Mouse (Mus musculus): Measurements from ENCODE around the gene Agfg2.
"Not testable (repeated sequence)": the region's sequence is repeated elsewhere in the genome, so short reads cannot be mapped to it uniquely, and the experiment has no call there.

The Agfg2 gene

DNA sequence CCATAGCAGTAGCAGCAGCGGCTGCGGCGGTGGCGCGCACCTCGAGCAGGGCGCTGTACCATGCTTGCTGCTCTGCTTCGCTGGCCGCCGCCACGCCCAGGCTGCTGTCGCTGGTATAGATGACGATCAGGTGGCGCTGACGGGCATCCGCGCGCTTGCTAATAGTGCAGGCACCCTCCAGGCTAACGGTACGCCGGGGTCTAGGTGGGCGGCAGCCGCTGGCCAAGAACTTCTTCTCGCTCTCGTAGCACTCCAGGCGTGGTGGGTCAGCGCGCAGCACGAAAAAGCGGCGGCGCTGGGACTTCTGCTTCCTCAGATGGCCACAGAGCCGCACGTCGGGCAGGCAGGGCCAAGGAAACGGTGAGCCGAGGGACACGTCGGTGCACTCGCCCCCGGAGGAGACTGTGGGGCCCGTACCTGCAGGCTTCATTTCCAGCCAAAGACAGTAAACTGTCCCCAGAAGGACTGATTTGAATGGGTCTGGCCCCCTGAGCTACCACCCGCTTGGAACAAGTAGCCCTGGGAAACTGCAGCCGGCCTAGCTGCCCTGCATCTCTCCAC lies 39.4 kb downstream of the Agfg2 start:
- DNase-seq (ENCODE audit: low spot score) = no peak

DNA sequence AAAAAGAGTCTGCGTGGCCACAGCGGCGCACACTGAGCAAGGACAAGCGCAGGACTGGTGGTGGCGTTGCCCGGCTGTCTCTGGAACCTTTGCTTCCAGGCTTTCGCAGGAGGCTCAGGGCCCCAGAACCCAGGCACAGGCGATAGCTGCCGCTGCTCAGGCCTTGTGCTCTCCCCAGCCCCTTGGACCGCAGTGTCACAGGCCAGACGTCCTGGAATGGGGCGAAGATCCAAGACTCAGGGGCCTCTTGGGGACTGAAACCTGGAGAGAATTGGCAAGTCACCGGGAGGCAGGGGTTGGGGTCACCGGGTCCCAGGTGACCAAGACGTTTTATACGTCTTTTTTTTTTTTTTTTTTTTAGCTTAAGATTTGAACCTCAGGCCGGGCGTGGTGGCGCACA lies 40.0 kb downstream of the Agfg2 start:
- no peak for DNase-seq (ENCODE audit: low spot score)

DNA sequence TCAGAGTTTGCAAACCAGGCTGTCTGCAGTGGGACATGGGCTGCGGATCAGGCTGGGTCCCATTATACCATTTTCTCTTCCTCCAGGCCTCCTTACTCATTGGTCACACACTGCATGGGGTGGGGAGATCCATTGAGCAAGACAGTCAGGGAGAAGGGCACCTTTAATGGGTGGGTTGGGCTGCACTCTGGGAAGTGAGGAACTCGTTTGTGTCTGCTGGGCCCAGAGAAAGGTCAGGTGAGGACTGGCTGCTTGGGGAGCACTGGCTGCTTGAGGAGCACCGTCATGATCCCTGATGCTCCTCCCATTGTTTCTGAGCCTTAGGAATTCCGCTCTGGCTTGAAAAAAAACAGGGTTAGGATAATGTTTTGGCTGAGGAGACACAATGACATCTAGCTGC lies 41.6 kb downstream of the Agfg2 start:
- no peak for DNase-seq (ENCODE audit: low spot score)

- no peak for DNase-seq (ENCODE audit: low spot score)
These were observed 43.5 kb downstream of the Agfg2 start, which contains the start of gene Sap25 for GRCm38 (mm10) chr5:137641054-137641453. Sap25 (plus strand) TSS chr5:137641334.

- DNase-seq (ENCODE audit: low spot score) = no peak
These were observed 45.1 kb downstream of the Agfg2 start for GRCm38 (mm10) chr5:137639472-137639871.

GRCm38 (mm10) chr5:137633397-137634084 lies 51.0 kb downstream of the Agfg2 start:
- no peak for DNase-seq (ENCODE audit: low spot score)

GRCm38 (mm10) chr5:137631591-137631990 lies 52.9 kb downstream of the Agfg2 start:
- DNase-seq (ENCODE audit: low spot score) = no peak

DNA sequence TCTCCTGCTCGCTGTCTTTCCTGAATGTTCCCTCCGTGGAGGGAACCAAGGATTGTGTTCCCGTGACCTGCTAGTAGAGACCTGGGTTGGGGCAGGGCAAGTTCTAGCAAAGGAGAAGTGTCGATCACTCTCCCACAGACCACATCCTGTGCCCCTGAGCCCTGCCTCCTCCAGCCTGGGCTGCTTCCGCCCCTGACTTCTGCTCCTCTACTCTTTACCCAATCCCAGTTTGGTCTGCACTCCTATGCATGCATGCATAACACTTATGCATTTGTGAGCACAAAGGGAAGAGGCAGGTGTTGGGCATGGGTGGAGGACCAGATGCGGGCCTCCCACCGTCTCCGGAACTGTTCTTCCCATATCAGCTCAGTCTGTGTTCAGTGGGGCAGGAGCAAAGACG lies 53.4 kb downstream of the Agfg2 start:
- DNase-seq (ENCODE audit: low spot score) = no peak

DNA sequence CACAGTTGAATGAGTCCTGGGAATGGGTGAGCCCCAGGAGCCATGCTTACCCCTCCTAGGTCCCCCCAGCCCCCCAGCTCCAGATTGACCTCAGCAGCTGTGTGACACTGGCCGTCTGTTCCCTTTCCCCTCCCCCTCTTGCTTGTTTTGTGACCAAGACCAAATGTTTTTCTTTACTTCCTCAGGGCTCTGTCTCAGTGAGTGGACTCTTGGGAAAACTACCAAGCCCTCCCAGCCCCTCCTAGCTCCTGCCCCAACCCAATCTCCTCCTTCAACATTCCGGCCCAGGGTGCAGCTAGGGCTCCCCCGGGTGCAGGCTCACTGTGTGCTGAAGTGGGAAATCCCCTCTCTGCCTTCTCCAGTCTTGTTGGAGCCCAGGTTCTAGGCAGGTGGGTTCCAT lies 53.9 kb downstream of the Agfg2 start:
- no peak for DNase-seq (ENCODE audit: low spot score)

- DNase-seq (ENCODE audit: low spot score) = no peak
These were observed 54.5 kb downstream of the Agfg2 start for GRCm38 (mm10) chr5:137629906-137630545.

DNA sequence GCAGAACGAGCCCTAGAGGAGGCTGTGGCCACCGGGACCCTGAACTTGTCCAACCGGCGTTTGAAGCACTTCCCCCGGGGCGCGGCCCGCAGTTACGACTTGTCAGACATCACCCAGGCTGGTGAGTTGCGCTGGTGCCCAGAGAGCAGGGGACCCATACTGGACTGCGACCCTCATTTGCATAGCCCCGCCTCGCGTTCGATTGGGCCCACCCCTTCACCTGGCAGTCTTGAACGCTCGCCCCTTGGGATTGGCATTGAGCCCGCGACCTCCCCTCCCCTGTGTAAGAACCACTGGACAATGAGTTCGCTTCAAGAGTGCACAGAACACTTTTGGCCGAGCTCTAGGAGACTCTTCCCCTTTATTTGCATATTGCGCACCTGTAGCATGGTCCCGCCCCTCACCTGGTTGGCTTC lies 55.2 kb downstream of the Agfg2 start:
- no peak for DNase-seq (ENCODE audit: low spot score)

DNA sequence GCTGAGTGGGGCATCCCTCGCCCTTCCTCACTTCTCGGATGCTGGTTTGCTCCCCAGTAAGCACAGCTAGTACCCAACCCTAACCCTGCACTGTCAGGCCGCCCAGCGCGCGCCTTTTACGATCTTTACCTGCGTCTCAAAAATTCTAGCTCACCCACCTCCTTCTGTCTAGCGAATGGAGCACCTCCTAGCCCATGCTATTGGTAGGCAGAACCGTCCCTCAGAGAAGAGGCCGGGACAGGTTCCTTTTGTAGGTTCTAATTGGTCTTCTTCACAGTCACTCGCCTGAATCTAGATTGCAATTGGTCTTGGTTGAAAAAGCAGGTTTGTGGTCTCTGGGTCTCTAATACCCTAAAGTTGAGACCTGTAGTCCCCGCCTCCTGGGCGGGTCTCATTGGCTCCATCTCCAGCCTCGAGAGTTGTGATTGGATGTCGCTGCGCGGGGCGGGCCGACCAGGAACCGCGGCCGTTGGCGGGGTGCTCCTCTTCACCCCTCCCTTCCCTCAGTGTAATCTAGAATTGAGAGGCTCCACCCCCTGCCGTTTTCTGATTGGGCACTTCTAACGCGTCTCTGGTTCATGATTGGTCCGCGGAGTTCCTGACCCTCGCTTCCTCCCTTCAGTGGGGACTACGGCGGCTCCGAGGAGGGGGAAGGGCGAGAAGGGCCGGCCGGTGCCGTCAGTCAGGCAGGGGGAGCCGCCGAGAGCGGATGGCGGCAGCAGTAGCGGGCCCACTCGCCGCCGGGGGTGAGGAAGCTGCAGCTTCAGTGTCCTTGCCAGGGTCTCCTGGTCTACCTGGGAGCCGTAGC lies 55.8 kb downstream of the Agfg2 start, which contains the start of the genes Fbxo24, Lrch4 and Gm20605:
Gene Fbxo24 (minus strand): TSS at position 505 of the 808 bp plus-strand sequence.
Gene Lrch4 (plus strand): TSS at position 624 of the 808 bp plus-strand sequence.
Gene Gm20605 (plus strand): TSS at position 678 of the 808 bp plus-strand sequence.
- DNase-seq (ENCODE audit: low spot score) = peak; percentile 99

GRCm38 (mm10) chr5:137627991-137628390 lies 56.5 kb downstream of the Agfg2 start:
- no peak for DNase-seq (ENCODE audit: low spot score)

DNA sequence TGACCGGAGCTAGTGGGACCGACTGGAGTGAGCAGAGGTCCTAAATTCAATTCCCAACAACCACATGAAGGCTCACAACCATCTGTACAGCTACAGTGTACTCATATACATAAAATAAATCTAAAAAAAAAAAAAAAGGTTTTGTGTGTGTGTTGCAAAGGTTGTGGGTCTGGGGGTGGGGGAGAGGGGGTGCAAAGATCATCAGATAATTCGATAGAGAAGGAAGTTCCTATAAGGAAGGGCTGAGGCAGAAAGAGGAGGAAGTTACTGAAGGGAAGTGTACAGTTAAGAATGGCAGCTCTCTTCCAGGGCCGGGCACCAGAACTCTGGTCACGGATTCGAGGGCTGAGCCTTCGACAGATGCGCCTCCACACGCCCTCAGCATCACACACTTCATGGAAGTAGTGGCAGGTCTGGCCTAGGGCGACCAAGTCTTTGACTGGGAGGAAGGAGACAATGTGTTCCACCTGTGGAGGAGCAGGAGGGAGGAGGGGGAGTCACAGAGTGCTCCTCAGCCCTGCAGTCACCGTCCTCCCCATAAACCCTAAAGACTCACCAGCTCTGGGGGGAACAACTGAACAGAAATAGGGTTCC lies 60.5 kb downstream of the Agfg2 start:
- DNase-seq (ENCODE audit: low spot score) = no peak

DNA sequence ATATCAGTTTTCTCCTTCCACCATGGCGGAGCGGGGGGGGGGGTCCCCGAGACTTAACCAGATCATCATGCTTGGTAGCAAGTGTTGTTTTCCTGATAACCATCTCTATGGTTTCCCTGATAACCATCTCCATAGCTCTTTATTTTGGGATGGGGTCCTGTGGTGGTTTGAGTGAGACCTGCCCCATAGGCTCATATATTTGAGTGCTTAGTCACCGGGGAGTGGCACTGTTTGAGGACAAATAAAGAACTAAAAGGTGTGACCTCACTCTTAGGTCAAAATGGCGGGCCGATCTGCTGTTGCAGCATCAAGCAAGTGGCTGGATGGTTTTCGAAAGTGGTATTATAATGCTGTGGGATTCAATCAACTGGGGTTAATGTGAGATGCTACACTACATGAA lies 69.2 kb downstream of the Agfg2 start:
- no peak for DNase-seq (ENCODE audit: low spot score)

GRCm38 (mm10) chr5:137614921-137615320 lies 69.6 kb downstream of the Agfg2 start:
- not testable (repeated sequence) for DNase-seq (ENCODE audit: low spot score)

DNA sequence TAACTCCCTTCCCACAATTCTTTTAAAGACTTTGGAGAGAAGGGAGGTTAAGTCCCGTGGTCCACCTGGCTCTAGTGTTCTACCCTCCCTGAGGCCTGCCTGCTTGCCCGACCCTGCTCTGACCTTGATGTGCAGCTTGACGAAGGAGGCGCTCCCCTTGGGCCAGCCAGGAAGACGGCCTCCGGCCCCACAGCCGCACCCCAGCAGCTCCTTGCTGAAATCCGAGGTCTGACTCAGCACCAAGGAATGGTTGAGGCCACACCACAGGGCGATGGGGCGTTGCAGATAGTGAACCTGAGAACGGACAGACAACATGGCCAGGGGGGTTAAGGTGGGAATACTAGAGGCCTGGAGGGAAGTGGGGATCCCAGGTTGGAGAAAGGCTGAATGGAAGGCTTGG lies 71.0 kb downstream of the Agfg2 start, which contains the start of gene Pcolce:
Gene Pcolce (minus strand): TSS at position 235 of the 400 bp plus-strand sequence.
- no peak for DNase-seq (ENCODE audit: low spot score)

GRCm38 (mm10) chr5:137613076-137613475 lies 71.5 kb downstream of the Agfg2 start:
- no peak for DNase-seq (ENCODE audit: low spot score)

GRCm38 (mm10) chr5:137611245-137611602 lies 73.3 kb downstream of the Agfg2 start:
- DNase-seq (ENCODE audit: low spot score) = no peak

GRCm38 (mm10) chr5:137610548-137611244 lies 73.8 kb downstream of the Agfg2 start:
- DNase-seq (ENCODE audit: low spot score) = no peak

GRCm38 (mm10) chr5:137610056-137610455 lies 74.5 kb downstream of the Agfg2 start:
- no peak for DNase-seq (ENCODE audit: low spot score)
